Mouse (Mus musculus) T-helper 1 cell (primary cell): ENCODE measurements around the gene Atp5g1.

Source experiments
- in situ Hi-C: fragments of 300-600 bp; cut with MboI, MseI; formaldehyde crosslinking; loops from one replicate; pipeline ENCODE4 v1.15.1; 2025; ENCODE audit warnings: high pct_unique_total_duplicates

The Atp5g1 gene

GRCm38 (mm10) chr11:96030571-96030970, 44.9 kb downstream of the Atp5g1 start:
- in situ Hi-C loops = no loop called here

- in situ Hi-C loops = no loop called here
Measured at GRCm38 (mm10) chr11:96028130-96028529, 47.3 kb downstream of the Atp5g1 start.

- in situ Hi-C loops = no loop called here
Measured at GRCm38 (mm10) chr11:96020622-96021021, 54.8 kb downstream of the Atp5g1 start.
